Mouse (Mus musculus): ENCODE data around the gene Fut2.

The Fut2 gene

GRCm38 (mm10) chr7:45605704-45606289, 60.4 kb downstream of the Fut2 start:
- no peak for DNase-seq (ENCODE audit: low read depth, low spot score)

DNA sequence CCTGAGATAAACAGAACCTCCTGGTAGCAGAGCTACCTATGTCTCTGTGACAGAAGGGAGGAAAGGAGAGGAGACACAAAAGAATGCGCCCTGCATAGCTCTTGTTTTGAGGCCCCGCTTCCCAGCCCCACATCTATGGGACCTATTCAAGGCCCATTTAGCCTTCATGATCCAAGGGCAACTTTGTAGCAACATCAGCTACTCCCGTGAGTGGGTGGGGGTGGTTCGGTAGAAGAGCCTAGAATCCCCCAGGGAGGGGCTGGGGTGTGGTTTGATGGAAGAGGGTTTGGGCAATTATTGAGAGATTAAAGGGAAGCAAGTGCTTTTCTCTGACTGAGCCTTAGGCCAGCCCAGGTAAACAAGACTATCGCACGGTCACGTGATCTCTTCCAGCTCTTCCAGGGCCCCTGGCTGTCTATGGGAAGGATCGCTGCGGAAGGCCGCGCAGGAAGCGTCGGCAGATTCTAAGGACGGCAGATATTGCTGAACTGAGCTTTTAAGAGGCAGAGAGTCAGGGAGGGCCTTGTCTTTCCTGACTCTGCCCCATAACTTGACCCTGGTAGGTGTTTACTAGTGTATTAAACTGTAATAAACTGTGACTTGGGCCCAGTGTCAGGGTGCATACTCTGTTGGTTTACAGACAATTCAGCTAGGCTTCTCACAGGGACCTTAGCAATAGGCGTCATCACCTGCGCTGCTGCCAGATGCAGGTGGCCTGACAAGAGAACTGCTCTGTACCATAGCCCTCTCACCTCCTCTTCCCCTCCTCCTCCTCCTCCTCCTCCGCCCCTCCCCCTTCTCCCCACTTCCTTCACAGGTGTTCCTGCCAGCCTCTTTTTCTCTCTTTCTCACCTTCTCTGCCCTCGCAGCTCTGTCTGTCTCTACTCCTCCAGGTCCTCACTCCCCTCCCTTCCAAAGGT, 67.0 kb downstream of the Fut2 start:
- no peak for DNase-seq (ENCODE audit: low read depth, low spot score)
